In genomic region chr2:149422564-149422963, GRCm38 (mm10) we compare ENCODE assay signal across 10 mouse cellular contexts. TPM values are rescaled to one million over a fixed set of nuclear protein-coding genes. Genes with fewer than 3 reads are reported as not detected.
DNase-seq lines count a peak whose midpoint lies in the region; ATAC-seq and TF ChIP-seq lines count a peak whose summit lies in the region.
"Had no signal": no experiment of that assay in that cellular context is flagged by ENCODE, and none has a peak within 500 bp of the region (broad histone marks: within the 10 kb centered on the region; RNA-seq: fewer than 3 reads in every experiment).

No protein-coding gene starts in this region.

- ATAC-seq in limb, embryonic 11.5 days (ENCODE audit: insufficient number of reproducible peaks, low FRiP score, low TSS enrichment, low read depth), result no peak; the same call in 1 of the 2 replicates
- ATAC-seq in forebrain, embryonic 14.5 days, result peak; percentile 42
- peak; percentile 68 for ATAC-seq in neural tube, embryonic 12.5 days (ENCODE audit: low FRiP score, low read depth)

- DNase-seq in limb, embryonic 11.5 days (ENCODE audit: low spot score), result peak; percentile 25
- DNase-seq in limb, embryonic 10.5 days (ENCODE audit: low spot score), result no peak
- peak; percentile 82 for DNase-seq in brain, embryonic 14.5 days (ENCODE audit: low read depth)
- peak; percentile 78 for DNase-seq in forebrain, embryonic 14.5 days (ENCODE audit: low spot score)
- DNase-seq in layer of hippocampus, adult 2 months (ENCODE audit: low spot score in 2 of 2), result peak; percentile 8 to 42
- DNase-seq in c-Kit-positive CD71-positive TER-119-positive erythroid progenitor cells, embryonic 14.5 days (ENCODE audit: low spot score), result no peak
- no peak for DNase-seq in heart, adult 11 months

- 32% methylated on average over 3 of the region's 4 CpGs for WGBS in limb, embryonic 11.5 days
- WGBS in limb, embryonic 10.5 days, result 34% methylated on average over 3 of the region's 4 CpGs
- 21% methylated on average over 3 of the region's 4 CpGs for WGBS in forebrain, embryonic 14.5 days
- 30% methylated on average over 3 of the region's 4 CpGs for WGBS in neural tube, embryonic 12.5 days

- no peak overlapping the region for H3K9ac ChIP-seq in limb, embryonic 11.5 days (ENCODE audit: low read length)
- H3K9ac ChIP-seq in forebrain, embryonic 14.5 days (ENCODE audit: low read length), result no peak overlapping the region
- no peak overlapping the region for H3K9ac ChIP-seq in neural tube, embryonic 12.5 days

- H3K4me1 ChIP-seq in limb, embryonic 11.5 days (ENCODE audit: control insufficient read depth, insufficient read depth, low read length), result no peaks in the 10 kb centered on the region
- no peaks in the 10 kb centered on the region for H3K4me1 ChIP-seq in limb, embryonic 10.5 days
- H3K4me1 ChIP-seq in forebrain, embryonic 14.5 days (ENCODE audit: control insufficient read depth, insufficient read depth, low read length), result no peaks in the 10 kb centered on the region
- H3K4me1 ChIP-seq in neural tube, embryonic 12.5 days, result no peaks in the 10 kb centered on the region

- no peak for TF ChIP-seq POLR2A in brain, embryonic 14.5 days (IDR thresholded peaks at IDR 0.05; ENCODE audit: borderline replicate concordance, extremely low read depth, insufficient read depth, insufficient read length, poor library complexity, severe bottlenecking)

- peak; percentile 62; the same call in 1 of the 2 replicates for TF ChIP-seq CTCF in brain, embryonic 14.5 days (IDR thresholded peaks at IDR 0.05; ENCODE audit: borderline replicate concordance, extremely low read depth, insufficient read depth, insufficient read length)
- TF ChIP-seq CTCF in layer of hippocampus, adult 2 months (conservative IDR thresholded peaks at IDR 0.05), result peak; percentile 71

- H3K27me3 ChIP-seq in limb, embryonic 11.5 days (ENCODE audit: control insufficient read depth, insufficient read depth, low read length), result no peaks in the 10 kb centered on the region
- no peaks in the 10 kb centered on the region for H3K27me3 ChIP-seq in limb, embryonic 10.5 days (ENCODE audit: low read depth, poor library complexity, severe bottlenecking)
- H3K27me3 ChIP-seq in forebrain, embryonic 14.5 days (replicated peaks; ENCODE audit: control insufficient read depth, insufficient read depth, low read length), result no peaks in the 10 kb centered on the region
- H3K27me3 ChIP-seq in neural tube, embryonic 12.5 days (replicated peaks), result no peaks in the 10 kb centered on the region

- H3K36me3 ChIP-seq in limb, embryonic 11.5 days (ENCODE audit: control insufficient read depth, insufficient read depth, low read length), result no peaks in the 10 kb centered on the region
- no peaks in the 10 kb centered on the region for H3K36me3 ChIP-seq in limb, embryonic 10.5 days
- no peaks in the 10 kb centered on the region for H3K36me3 ChIP-seq in forebrain, embryonic 14.5 days (ENCODE audit: control insufficient read depth, insufficient read depth, low read length)
- no peaks in the 10 kb centered on the region for H3K36me3 ChIP-seq in neural tube, embryonic 12.5 days

- H3K4me3 ChIP-seq in limb, embryonic 11.5 days (ENCODE audit: low read depth, low read length), result no peak overlapping the region
- H3K4me3 ChIP-seq in limb, embryonic 10.5 days, result no peak overlapping the region
- H3K4me3 ChIP-seq in forebrain, embryonic 14.5 days (ENCODE audit: low read depth, low read length), result no peak overlapping the region
- no peak overlapping the region for H3K4me3 ChIP-seq in layer of hippocampus, adult 2 months
- no peak overlapping the region for H3K4me3 ChIP-seq in neural tube, embryonic 12.5 days

- no peak overlapping the region for H3K27ac ChIP-seq in limb, embryonic 11.5 days (replicated peaks; ENCODE audit: low read depth, low read length)
- no peak overlapping the region for H3K27ac ChIP-seq in limb, embryonic 10.5 days
- no peak overlapping the region for H3K27ac ChIP-seq in forebrain, embryonic 14.5 days (ENCODE audit: low read depth, low read length)
- H3K27ac ChIP-seq in layer of hippocampus, adult 2 months, result no peak overlapping the region
- no peak overlapping the region for H3K27ac ChIP-seq in neural tube, embryonic 12.5 days

- H3K4me2 ChIP-seq in limb, embryonic 11.5 days (ENCODE audit: low read depth, severe bottlenecking), result no peak overlapping the region
- H3K4me2 ChIP-seq in forebrain, embryonic 14.5 days (ENCODE audit: low read length), result no peak overlapping the region
- H3K4me2 ChIP-seq in neural tube, embryonic 12.5 days (replicated peaks), result no peak overlapping the region

- no peaks in the 10 kb centered on the region for H3K9me3 ChIP-seq in limb, embryonic 11.5 days (ENCODE audit: control insufficient read depth, low read length)
- H3K9me3 ChIP-seq in limb, embryonic 10.5 days (replicated peaks), result no peaks in the 10 kb centered on the region
- no peaks in the 10 kb centered on the region for H3K9me3 ChIP-seq in forebrain, embryonic 14.5 days (replicated peaks; ENCODE audit: control insufficient read depth, low read length)
- H3K9me3 ChIP-seq in neural tube, embryonic 12.5 days, result no peaks in the 10 kb centered on the region

RNA-seq across cellular contexts. Expression of gene Cst10, which starts 17.7 kb away (rescaled TPM):
- polyA plus RNA-seq in limb, embryonic 11.5 days (2014; fragmentation: Nextera tagmentation; extraction: Ambion mirVana), result not detected in 2 replicates
- not detected in 2 replicates for polyA plus RNA-seq in limb, embryonic 10.5 days (2016; fragmentation: Nextera tagmentation; extraction: Ambion mirVana)
- not detected in 2 replicates for polyA plus RNA-seq in brain, embryonic 14.5 days (2012; rRNA removed)
- not detected in 2 replicates for polyA plus RNA-seq in forebrain, embryonic 14.5 days (2014; fragmentation: Nextera tagmentation; extraction: Ambion mirVana)
- not detected for total RNA-seq in layer of hippocampus, adult 2 months (2021)
- polyA plus RNA-seq in neural tube, embryonic 12.5 days (2016; fragmentation: Nextera tagmentation; extraction: Ambion mirVana), result not detected in 2 replicates
- total RNA-seq: adrenal gland, adult 18-20 months had no signal
- polyA plus RNA-seq: large intestine, adult 2 months had no signal

Comparison
In these comparisons a context has a peak if more than half of its experiments do, and no peak if none do; other contexts are left out.
1. DNase-seq: peak in limb, embryonic 11.5 days (single experiment), brain, embryonic 14.5 days (single experiment), forebrain, embryonic 14.5 days (single experiment) and layer of hippocampus, adult 2 months (2 of 2); none in limb, embryonic 10.5 days (single experiment), c-Kit-positive CD71-positive TER-119-positive erythroid progenitor cells, embryonic 14.5 days (single experiment) and heart, adult 11 months (single experiment).